Mouse (Mus musculus): ENCODE measurements around the gene Vars2.

The Vars2 gene

GRCm38 (mm10) chr17:35667334-35668065 is at the start of gene Vars2:
TSS of gene Vars2 (minus strand) at chr17:35667592.
- peak; percentile 98 for DNase-seq

- DNase-seq = no peak
Observed at GRCm38 (mm10) chr17:35717080-35717479, 49.7 kb upstream of the Vars2 start.

- no peak for DNase-seq
Observed at GRCm38 (mm10) chr17:35716114-35716513, 48.7 kb upstream of the Vars2 start.

- DNase-seq = no peak
Observed at GRCm38 (mm10) chr17:35710705-35711347, 43.4 kb upstream of the Vars2 start.

- no peak for DNase-seq
Observed at GRCm38 (mm10) chr17:35708611-35709010, 41.2 kb upstream of the Vars2 start.

GRCm38 (mm10) chr17:35707929-35708328 is 40.5 kb upstream of the Vars2 start:
- no peak for DNase-seq

- DNase-seq = peak; percentile 60
Observed at GRCm38 (mm10) chr17:35705836-35706235, 38.4 kb upstream of the Vars2 start.

GRCm38 (mm10) chr17:35704621-35705464 is 37.5 kb upstream of the Vars2 start, which contains the start of gene Ddr1:
TSS of gene Ddr1 (minus strand) at chr17:35704621.
- DNase-seq = no peak

GRCm38 (mm10) chr17:35703751-35704271 is 36.4 kb upstream of the Vars2 start:
- no peak for DNase-seq

GRCm38 (mm10) chr17:35703065-35703464 is 35.7 kb upstream of the Vars2 start:
- DNase-seq = no peak

GRCm38 (mm10) chr17:35702605-35703004 is 35.2 kb upstream of the Vars2 start:
- DNase-seq = no peak

GRCm38 (mm10) chr17:35701978-35702461 is 34.6 kb upstream of the Vars2 start:
- DNase-seq = peak; percentile 62

GRCm38 (mm10) chr17:35701203-35701977 is 34.0 kb upstream of the Vars2 start:
- no peak for DNase-seq

- DNase-seq = peak; percentile 80
Observed at GRCm38 (mm10) chr17:35700371-35700961, 33.1 kb upstream of the Vars2 start.

GRCm38 (mm10) chr17:35699919-35700318 is 32.5 kb upstream of the Vars2 start:
- DNase-seq = peak; percentile 86

- no peak for DNase-seq
Observed at GRCm38 (mm10) chr17:35698501-35698883, 31.1 kb upstream of the Vars2 start.

GRCm38 (mm10) chr17:35697759-35698500 is 30.5 kb upstream of the Vars2 start:
- DNase-seq = no peak

- no peak for DNase-seq
Observed at GRCm38 (mm10) chr17:35697429-35697758, 30.0 kb upstream of the Vars2 start.

GRCm38 (mm10) chr17:35696691-35697090 is 29.3 kb upstream of the Vars2 start:
- DNase-seq = no peak

- peak; percentile 52 for DNase-seq
Observed at GRCm38 (mm10) chr17:35695289-35695688, 27.9 kb upstream of the Vars2 start.

GRCm38 (mm10) chr17:35693906-35694305 is 26.5 kb upstream of the Vars2 start:
- DNase-seq = no peak

All from lung, postnatal 36 days (tissue).